Mouse (Mus musculus) midbrain, embryonic 16.5 days (tissue): Measurements from ENCODE around the gene Nxn. TPM values are rescaled to one million over a fixed set of nuclear protein-coding genes. Genes with fewer than 3 reads are reported as not detected.

Experiments
- ATAC-seq: fragments of 200-750 bp; cut with Nextera tagmentation; 2 replicates; pipeline ENCODE4 v1.8.0; 2017; ENCODE audit warnings: moderate TSS enrichment
- H3K27ac ChIP-seq: fragments of 300-500 bp; sonication (generic); 2 replicates; pipeline ENCODE4 v1.5.1; 2014; ENCODE audit warnings: mild to moderate bottlenecking, low read length, mixed read lengths
- H3K27me3 ChIP-seq: fragments of 300-500 bp; sonication (generic); 2 replicates; pipeline ENCODE4 v1.6.1; 2014; ENCODE audit warnings: low read depth, low read length, mixed read lengths; ENCODE audit not compliant: control insufficient read depth, insufficient read depth
- H3K36me3 ChIP-seq: fragments of 300-500 bp; sonication (generic); 2 replicates; pipeline ENCODE4 v1.6.1; 2014; ENCODE audit warnings: mild to moderate bottlenecking, low read length, moderate library complexity, mixed read lengths; ENCODE audit not compliant: control insufficient read depth, insufficient read depth
- H3K4me1 ChIP-seq: fragments of 300-500 bp; sonication (generic); 2 replicates; pipeline ENCODE4 v1.6.1; 2014; ENCODE audit warnings: mild to moderate bottlenecking, low read length, mixed read lengths; ENCODE audit not compliant: control insufficient read depth, insufficient read depth
- H3K4me2 ChIP-seq: fragments of 300-500 bp; sonication (generic); 2 replicates; pipeline ENCODE4 v1.6.1; 2014; ENCODE audit warnings: mild to moderate bottlenecking, low read length, mixed read lengths
- H3K4me3 ChIP-seq: fragments of 300-500 bp; sonication (generic); 2 replicates; pipeline ENCODE4 v1.5.1; 2014; ENCODE audit warnings: low read depth, mild to moderate bottlenecking, low read length, moderate library complexity, mixed read lengths
- H3K9ac ChIP-seq: fragments of 300-500 bp; sonication (generic); 2 replicates; pipeline ENCODE4 v1.6.1; 2014; ENCODE audit warnings: low read depth, low read length, mixed read lengths
- H3K9me3 ChIP-seq: fragments of 300-500 bp; sonication (generic); replicated peaks from 2 replicates; pipeline ENCODE4 v1.6.1; 2014; ENCODE audit warnings: mild to moderate bottlenecking, low read length, mixed read lengths; ENCODE audit not compliant: control insufficient read depth, poor library complexity, severe bottlenecking
- WGBS: fragments of 180-500 bp; shearing (Covaris S2); extraction: QIAGEN DNeasy Blood & Tissue Kit; methylation state at CpG from one replicate; pipeline ENCODE4 v1.1.7; 2014; 5-methylcytosine and 5-hydroxymethylcytosine counted together
- polyA plus RNA-seq: library from polyadenylated mRNA; unstranded; fragments of >200 nt; fragmentation: Nextera tagmentation; extraction: Ambion mirVana; gene quantifications from 2 replicates; pipeline ENCODE4 v1.2.1, GENCODE M21; 2015

Nxn gene
- polyA plus RNA-seq, result 16.3 and 17.4 TPM in 2 replicates

GRCm38 (mm10) chr11:76398798-76399586, at the start of gene Nxn:
Nxn (minus strand) TSS chr11:76399140.
- H3K9me3 ChIP-seq, result no peaks in the 10 kb centered on the region
- H3K36me3 ChIP-seq, result no peaks in the 10 kb centered on the region
- H3K27me3 ChIP-seq, result no peaks in the 10 kb centered on the region
- peak within 1 kb of the TSS; percentile 85 for H3K4me3 ChIP-seq
- peak; percentile 88 for ATAC-seq
- peak within 1 kb of the TSS; percentile 99 for H3K4me2 ChIP-seq
- peaks cover 12% of the 10 kb centered on the region for H3K4me1 ChIP-seq
- H3K27ac ChIP-seq, result peak within 1 kb of the TSS; percentile 79
- under 1% methylated on average over 52 of the region's 70 CpGs for WGBS
- H3K9ac ChIP-seq, result peak within 1 kb of the TSS; percentile 85

GRCm38 (mm10) chr11:76446251-76446650, 47.3 kb upstream of the Nxn start:
- Histone ChIP-seq H3K4me1 (peaks cover 42% of the 10 kb centered on the region), H3K27ac (no peak overlapping the region), H3K27me3 (no peaks in the 10 kb centered on the region), H3K36me3 (peaks cover 21% of the 10 kb centered on the region), H3K4me3 (no peak overlapping the region), H3K9me3 (no peaks in the 10 kb centered on the region), H3K4me2 (no peak overlapping the region), H3K9ac (no peak overlapping the region)
- WGBS, result 4% methylated on average over 10 of the region's 10 CpGs
- no peak for ATAC-seq

DNA sequence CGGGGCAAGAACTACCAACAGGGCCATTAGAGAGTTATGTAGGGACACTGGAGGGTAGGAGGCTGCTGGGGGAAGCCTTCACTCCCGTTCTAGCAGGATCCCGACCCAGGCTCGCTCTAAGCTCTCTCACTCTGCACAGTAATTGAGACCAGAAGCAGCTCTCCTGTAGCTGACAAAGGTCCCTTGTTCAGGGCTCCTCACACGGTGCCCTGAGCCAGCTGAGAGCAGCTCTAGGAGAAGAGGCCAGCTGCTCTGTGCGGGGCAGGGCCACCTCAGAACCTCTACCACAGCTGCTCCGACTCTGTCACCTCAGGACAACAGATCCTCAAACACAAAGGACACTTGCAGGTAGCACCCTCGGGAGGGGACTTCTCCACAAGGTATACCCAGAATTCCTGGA, 46.5 kb upstream of the Nxn start:
- no peaks in the 10 kb centered on the region for H3K27me3 ChIP-seq
- no peak for ATAC-seq
- H3K27ac ChIP-seq, result no peak overlapping the region
- WGBS, result 23% methylated on average over 8 of the region's 8 CpGs
- H3K36me3 ChIP-seq, result peaks cover 18% of the 10 kb centered on the region; the same call in 1 of the 2 replicates
- no peaks in the 10 kb centered on the region for H3K9me3 ChIP-seq
- H3K4me1 ChIP-seq, result peaks cover 37% of the 10 kb centered on the region
- no peak overlapping the region for H3K9ac ChIP-seq
- H3K4me2 ChIP-seq, result no peak overlapping the region
- no peak overlapping the region for H3K4me3 ChIP-seq

- H3K4me3 ChIP-seq, result no peak overlapping the region
- peak overlapping the region; percentile 63 for H3K27ac ChIP-seq
- peaks cover 12% of the 10 kb centered on the region; the same call in 1 of the 2 replicates for H3K36me3 ChIP-seq
- H3K9ac ChIP-seq, result no peak overlapping the region
- no peak for ATAC-seq
- H3K4me2 ChIP-seq, result no peak overlapping the region
- 8% methylated on average over 3 of the region's 3 CpGs for WGBS
- no peaks in the 10 kb centered on the region for H3K9me3 ChIP-seq
- peaks cover 37% of the 10 kb centered on the region for H3K4me1 ChIP-seq
- no peaks in the 10 kb centered on the region for H3K27me3 ChIP-seq
Measured at GRCm38 (mm10) chr11:76439666-76440065, 40.7 kb upstream of the Nxn start.

GRCm38 (mm10) chr11:76436864-76437437, 38.0 kb upstream of the Nxn start:
- peak; percentile 57 for ATAC-seq
- H3K36me3 ChIP-seq, result peaks cover 13% of the 10 kb centered on the region
- no peaks in the 10 kb centered on the region for H3K27me3 ChIP-seq
- peak overlapping the region; percentile 42 for H3K4me2 ChIP-seq
- 6% methylated on average over 27 of the region's 28 CpGs for WGBS
- no peaks in the 10 kb centered on the region for H3K9me3 ChIP-seq
- H3K27ac ChIP-seq, result peak overlapping the region; percentile 71
- H3K9ac ChIP-seq, result peak overlapping the region; percentile 57
- peak overlapping the region; percentile 25; the same call in 1 of the 2 replicates for H3K4me3 ChIP-seq
- H3K4me1 ChIP-seq, result peaks cover 37% of the 10 kb centered on the region

GRCm38 (mm10) chr11:76436009-76436408, 37.1 kb upstream of the Nxn start:
- 83% methylated on average over 5 of the region's 5 CpGs for WGBS
- Histone ChIP-seq H3K4me1 (peaks cover 35% of the 10 kb centered on the region), H3K27me3 (no peaks in the 10 kb centered on the region), H3K9ac (no peak overlapping the region), H3K4me2 (no peak overlapping the region), H3K36me3 (peaks cover 16% of the 10 kb centered on the region), H3K9me3 (no peaks in the 10 kb centered on the region), H3K27ac (no peak overlapping the region), H3K4me3 (no peak overlapping the region)
- 0 out of 2 replicates have a peak, but pooled peaks have one; percentile 18 for ATAC-seq

DNA sequence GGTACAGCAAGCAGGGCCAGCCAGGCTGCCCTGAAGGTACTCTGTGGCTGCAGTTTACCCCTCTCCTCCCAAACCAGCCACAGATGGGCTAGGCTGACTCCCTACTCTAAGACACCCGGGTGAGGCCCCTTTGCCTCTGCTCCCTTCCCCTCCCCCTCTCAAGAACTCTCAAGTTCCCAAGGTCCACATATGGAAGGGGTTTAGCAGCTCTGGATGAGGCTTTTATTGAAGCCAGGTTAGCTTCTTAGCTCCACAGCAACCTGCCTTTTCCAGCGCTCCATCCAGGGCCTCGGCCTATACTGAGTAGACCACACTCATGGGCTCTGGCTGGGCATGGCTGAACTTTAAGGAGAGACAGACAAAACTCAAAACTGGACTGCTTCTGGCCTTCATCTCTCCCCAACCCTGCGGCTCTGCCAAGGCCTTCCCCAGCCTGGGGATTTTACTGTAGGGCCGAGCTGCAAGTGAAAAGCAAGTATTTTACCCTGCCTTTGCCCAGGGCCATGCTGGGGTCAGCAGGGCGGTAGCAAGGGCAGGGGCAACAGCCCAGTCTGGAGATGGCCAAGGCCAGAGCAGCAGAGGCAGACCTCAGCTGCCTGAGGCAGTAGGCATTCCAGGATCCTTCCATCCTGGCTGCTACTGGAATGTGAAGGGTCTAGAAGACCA, 31.2 kb upstream of the Nxn start:
- ATAC-seq, result no peak
- H3K4me2 ChIP-seq, result no peak overlapping the region
- H3K9me3 ChIP-seq, result no peaks in the 10 kb centered on the region
- H3K27me3 ChIP-seq, result no peaks in the 10 kb centered on the region
- H3K27ac ChIP-seq, result peak overlapping the region; percentile 1; the same call in 1 of the 2 replicates
- H3K36me3 ChIP-seq, result peaks cover 14% of the 10 kb centered on the region
- no peaks in the 10 kb centered on the region for H3K4me1 ChIP-seq
- no peak overlapping the region for H3K4me3 ChIP-seq
- no peak overlapping the region for H3K9ac ChIP-seq
- 72% methylated on average over 6 of the region's 6 CpGs for WGBS

DNA sequence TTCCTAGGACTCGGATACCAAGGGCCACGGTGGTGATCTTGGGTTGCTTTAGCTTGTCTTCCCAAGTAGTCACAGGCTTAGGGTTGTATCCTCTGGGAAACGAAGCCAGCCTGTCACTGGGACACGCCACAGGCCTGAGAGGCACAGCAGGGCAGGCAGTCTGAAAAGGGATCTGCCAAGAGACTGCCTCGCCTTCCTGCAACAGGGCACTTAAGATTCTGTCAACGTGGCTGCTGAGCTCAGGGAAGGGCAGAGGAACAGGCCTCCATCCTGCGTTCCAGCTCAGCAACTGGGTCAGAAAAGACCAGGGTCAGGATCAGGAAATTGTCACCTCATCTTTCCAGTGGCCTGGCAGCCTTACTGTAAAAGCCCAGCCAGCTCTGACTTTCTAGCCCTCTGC, 30.6 kb upstream of the Nxn start:
- no peak for ATAC-seq
- no peak overlapping the region for H3K4me2 ChIP-seq
- H3K9ac ChIP-seq, result no peak overlapping the region
- no peaks in the 10 kb centered on the region for H3K27me3 ChIP-seq
- H3K4me3 ChIP-seq, result no peak overlapping the region
- WGBS, result 55% methylated on average over 7 of the region's 7 CpGs
- H3K9me3 ChIP-seq, result no peaks in the 10 kb centered on the region
- H3K36me3 ChIP-seq, result peaks cover 19% of the 10 kb centered on the region
- H3K27ac ChIP-seq, result peak overlapping the region; percentile 30; the same call in 1 of the 2 replicates
- no peaks in the 10 kb centered on the region for H3K4me1 ChIP-seq
